Mouse (Mus musculus): Measurements from ENCODE around the gene Mptx1. TPM values are rescaled to one million over a fixed set of nuclear protein-coding genes. Genes with fewer than 3 reads are reported as not detected.
"Not testable (repeated sequence)": the region's sequence is repeated elsewhere in the genome, so short reads cannot be mapped to it uniquely, and the experiment has no call there.

Gene Mptx1
- not detected in 2 replicates for polyA plus RNA-seq (2015; fragmentation: Nextera tagmentation; extraction: Ambion mirVana)

DNA sequence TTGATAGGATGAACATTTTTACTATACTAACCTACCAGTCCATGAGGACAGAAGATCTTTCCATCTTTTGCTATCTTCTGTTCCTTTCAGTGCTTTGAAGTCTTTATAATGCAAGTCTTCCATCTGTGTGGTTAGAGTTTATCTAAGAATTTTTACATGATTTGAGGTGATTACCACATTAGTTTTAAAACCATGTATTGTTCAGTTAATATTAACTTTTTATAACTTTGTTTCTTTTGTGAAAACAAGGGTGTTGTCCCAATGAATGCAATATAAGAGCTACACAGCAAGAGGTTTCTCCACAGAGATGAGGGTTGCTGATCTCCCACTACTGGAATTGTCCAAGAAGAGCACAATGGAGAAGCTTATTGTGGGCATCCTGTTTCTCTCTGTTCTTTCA is at the start of gene Mptx1:
Gene Mptx1 (plus strand): TSS at position 301 of the 400 bp plus-strand sequence.
- Histone ChIP-seq H3K9ac (no peak within 1 kb of the TSS), H3K4me3 (replicated peaks) (no peak within 1 kb of the TSS), H3K27ac (replicated peaks) (no peak within 1 kb of the TSS), H3K4me1 (no peaks in the 10 kb centered on the region), H3K9me3 (replicated peaks) (no peaks in the 10 kb centered on the region), H3K27me3 (no peaks in the 10 kb centered on the region), H3K4me2 (replicated peaks) (no peak within 1 kb of the TSS), H3K36me3 (no peaks in the 10 kb centered on the region)
- ATAC-seq (ENCODE audit: insufficient number of reproducible peaks, low FRiP score, low TSS enrichment, low read depth): no peak

DNA sequence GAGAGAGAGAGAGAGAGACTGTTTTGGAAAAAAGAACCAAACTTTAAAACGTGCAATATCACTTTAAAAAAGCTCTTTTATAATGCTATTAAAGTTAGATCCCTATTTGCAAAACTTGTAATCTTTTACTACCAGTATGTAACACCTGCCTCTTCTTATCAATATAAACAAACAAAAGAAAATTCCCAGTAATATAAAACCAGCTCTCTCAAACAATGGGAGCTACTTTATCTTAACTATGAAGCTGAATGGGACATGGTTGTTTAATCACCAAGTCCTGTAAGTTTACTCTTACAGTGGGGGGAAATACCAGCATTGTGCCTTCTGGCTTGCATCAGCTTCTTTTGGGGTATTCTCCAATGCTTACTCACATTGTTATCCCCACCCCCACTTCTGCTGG is 27.2 kb upstream of the Mptx1 start:
- 50% methylated on average over 1 of the region's 1 CpGs for WGBS
- H3K36me3 ChIP-seq: no peaks in the 10 kb centered on the region
- no peak overlapping the region for H3K9ac ChIP-seq
- H3K4me3 ChIP-seq (replicated peaks): no peak overlapping the region
- H3K4me1 ChIP-seq: no peaks in the 10 kb centered on the region
- ATAC-seq (ENCODE audit: insufficient number of reproducible peaks, low FRiP score, low TSS enrichment, low read depth): no peak
- no peak overlapping the region for H3K4me2 ChIP-seq (replicated peaks)
- H3K27me3 ChIP-seq: no peaks in the 10 kb centered on the region
- no peaks in the 10 kb centered on the region for H3K9me3 ChIP-seq (replicated peaks)
- H3K27ac ChIP-seq (replicated peaks): no peak overlapping the region

DNA sequence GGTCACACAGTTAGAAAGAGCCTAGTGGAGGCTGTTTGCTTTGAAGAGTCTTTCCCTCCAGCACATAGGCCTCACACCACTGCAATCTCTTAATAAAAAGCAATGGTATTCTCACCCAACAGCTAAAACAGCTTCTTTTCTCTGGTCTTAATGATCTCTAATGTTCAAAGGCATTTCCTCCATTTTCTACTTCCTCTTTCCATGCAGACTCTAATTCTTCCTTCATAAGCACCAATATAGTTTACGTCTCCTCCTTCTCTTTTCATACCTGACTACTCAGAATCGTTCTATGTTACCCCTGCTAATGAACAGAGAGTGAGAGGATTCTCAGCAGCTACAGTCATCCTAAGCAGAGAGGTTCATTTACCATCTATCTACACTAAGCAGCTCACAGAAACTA is 13.0 kb upstream of the Mptx1 start:
- H3K4me3 ChIP-seq (replicated peaks): no peak overlapping the region
- no peaks in the 10 kb centered on the region for H3K36me3 ChIP-seq
- no peak overlapping the region for H3K27ac ChIP-seq (replicated peaks)
- no peak overlapping the region for H3K9ac ChIP-seq
- no peaks in the 10 kb centered on the region for H3K9me3 ChIP-seq (replicated peaks)
- ATAC-seq (ENCODE audit: insufficient number of reproducible peaks, low FRiP score, low TSS enrichment, low read depth): no peak
- no peaks in the 10 kb centered on the region for H3K4me1 ChIP-seq
- no peaks in the 10 kb centered on the region for H3K27me3 ChIP-seq
- H3K4me2 ChIP-seq (replicated peaks): no peak overlapping the region
- WGBS: 70% methylated on average over 2 of the region's 2 CpGs

DNA sequence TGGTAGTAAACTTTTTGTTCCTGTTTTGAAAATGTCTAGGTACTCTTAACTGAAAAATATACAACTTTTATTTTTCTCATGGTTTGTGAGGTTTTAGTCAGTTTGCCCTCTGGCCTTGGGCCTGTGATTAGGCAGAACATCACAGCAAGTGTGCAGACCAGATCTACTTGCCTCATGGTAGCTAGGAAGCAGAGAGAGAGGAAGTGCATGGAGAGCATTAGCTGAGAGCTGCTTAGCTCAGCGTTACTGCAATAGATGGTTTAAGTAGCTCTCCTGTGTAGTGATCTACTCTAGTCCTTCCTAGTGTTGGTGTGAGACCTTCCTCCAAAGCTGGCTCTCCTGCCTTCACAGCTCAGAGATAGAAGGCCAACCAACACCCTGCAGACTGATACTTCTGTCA is 23.3 kb downstream of the Mptx1 start:
- H3K27ac ChIP-seq (replicated peaks); H3K4me2 ChIP-seq (replicated peaks); ATAC-seq (ENCODE audit: insufficient number of reproducible peaks, low FRiP score, low TSS enrichment, low read depth); H3K27me3 ChIP-seq; H3K36me3 ChIP-seq; H3K4me1 ChIP-seq; H3K9me3 ChIP-seq (replicated peaks); H3K4me3 ChIP-seq (replicated peaks); H3K9ac ChIP-seq: not testable (repeated sequence)
- WGBS: 56% methylated on average over 1 of the region's 1 CpGs

DNA sequence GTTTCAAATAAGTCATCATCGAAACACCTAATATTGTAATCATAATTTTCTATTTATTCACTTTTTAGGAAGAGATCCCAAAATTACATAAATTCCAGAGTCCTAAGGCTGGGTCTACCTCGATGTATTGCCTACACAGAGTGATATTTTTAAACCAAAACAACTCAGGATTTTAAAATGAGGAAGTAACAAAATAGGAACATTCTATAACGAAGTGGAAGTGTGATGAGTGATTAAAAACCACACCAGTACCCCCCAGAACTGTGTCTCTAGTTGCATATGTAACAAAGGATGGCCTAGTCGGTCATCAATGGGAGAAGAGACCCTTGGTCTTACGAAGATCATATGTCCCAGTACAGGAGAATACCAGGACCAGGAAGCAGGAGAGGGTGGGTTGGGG is 24.3 kb downstream of the Mptx1 start:
- no peaks in the 10 kb centered on the region for H3K4me1 ChIP-seq
- H3K36me3 ChIP-seq: no peaks in the 10 kb centered on the region
- no peaks in the 10 kb centered on the region for H3K9me3 ChIP-seq (replicated peaks)
- no peak for ATAC-seq (ENCODE audit: insufficient number of reproducible peaks, low FRiP score, low TSS enrichment, low read depth)
- WGBS: 76% methylated on average over 5 of the region's 5 CpGs
- H3K27ac ChIP-seq (replicated peaks): no peak overlapping the region
- no peak overlapping the region for H3K4me2 ChIP-seq (replicated peaks)
- H3K4me3 ChIP-seq (replicated peaks): no peak overlapping the region
- H3K27me3 ChIP-seq: no peaks in the 10 kb centered on the region
- H3K9ac ChIP-seq: no peak overlapping the region

DNA sequence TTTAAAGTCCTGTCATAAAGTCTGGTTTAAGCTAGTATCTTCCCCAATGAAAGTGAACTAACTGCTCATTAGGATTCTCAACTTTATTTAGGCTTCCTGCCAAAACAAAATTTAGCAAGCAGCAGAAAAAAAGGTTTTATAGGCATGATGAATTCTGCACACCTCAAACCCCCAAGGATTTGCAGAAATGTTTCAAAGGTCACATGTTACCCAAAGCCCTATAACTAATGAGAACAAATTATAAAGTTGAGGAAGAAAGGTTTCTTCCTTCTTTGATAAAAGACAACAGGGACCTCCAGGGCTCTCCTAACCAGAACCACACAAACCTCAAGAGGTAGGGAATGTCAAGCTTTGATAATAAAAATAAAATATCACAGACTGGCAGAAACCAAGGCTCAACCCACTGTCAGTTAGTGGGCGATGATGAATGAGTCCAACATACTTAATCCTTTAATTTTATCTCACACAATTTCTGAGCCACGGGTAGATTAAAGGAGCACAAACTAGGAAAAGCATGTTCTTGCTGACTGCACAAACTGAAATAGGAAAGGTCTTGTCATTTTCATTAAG is 34.6 kb downstream of the Mptx1 start, which contains the start of gene Olfr417:
Gene Olfr417 (plus strand): TSS at position 241 of the 570 bp plus-strand sequence.
- H3K9ac ChIP-seq: no peak within 1 kb of the TSS
- no peak within 1 kb of the TSS for H3K27ac ChIP-seq (replicated peaks)
- H3K9me3 ChIP-seq (replicated peaks): no peaks in the 10 kb centered on the region
- H3K36me3 ChIP-seq: no peaks in the 10 kb centered on the region
- H3K27me3 ChIP-seq: no peaks in the 10 kb centered on the region
- no peaks in the 10 kb centered on the region for H3K4me1 ChIP-seq
- ATAC-seq (ENCODE audit: insufficient number of reproducible peaks, low FRiP score, low TSS enrichment, low read depth): no peak
- no peak within 1 kb of the TSS for H3K4me3 ChIP-seq (replicated peaks)
- H3K4me2 ChIP-seq (replicated peaks): no peak within 1 kb of the TSS
- 56% methylated on average over 2 of the region's 2 CpGs for WGBS

DNA sequence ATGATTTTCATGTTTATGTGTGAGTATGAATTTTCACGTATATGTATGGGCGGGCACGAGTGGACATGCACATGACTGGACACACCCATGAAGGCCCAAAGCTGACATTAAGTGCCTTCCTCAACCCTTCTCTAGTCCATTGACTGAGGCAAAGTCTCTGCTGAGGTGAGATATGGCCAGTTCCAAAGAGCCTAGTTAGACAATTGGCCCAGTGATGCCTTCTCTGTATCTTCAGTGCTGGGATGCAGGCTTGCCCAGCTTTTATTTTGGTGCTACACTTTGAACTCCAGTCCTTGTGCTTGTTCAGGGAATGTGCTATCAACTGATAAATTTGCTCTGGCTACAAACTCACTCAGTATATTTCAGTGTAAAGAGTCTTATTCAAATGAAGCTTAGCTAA is 43.5 kb downstream of the Mptx1 start:
- no peak overlapping the region for H3K27ac ChIP-seq (replicated peaks)
- no peak overlapping the region for H3K9ac ChIP-seq
- 86% methylated on average over 3 of the region's 3 CpGs for WGBS
- no peaks in the 10 kb centered on the region for H3K4me1 ChIP-seq
- no peaks in the 10 kb centered on the region for H3K9me3 ChIP-seq (replicated peaks)
- H3K4me2 ChIP-seq (replicated peaks): no peak overlapping the region
- no peak overlapping the region for H3K4me3 ChIP-seq (replicated peaks)
- H3K27me3 ChIP-seq: no peaks in the 10 kb centered on the region
- ATAC-seq (ENCODE audit: insufficient number of reproducible peaks, low FRiP score, low TSS enrichment, low read depth): no peak
- no peaks in the 10 kb centered on the region for H3K36me3 ChIP-seq

Other genes with a start within 250 kb of the Mptx1 start
- 0.11 and 0.17 TPM in 2 replicates for gene Olfr429, start 246.2 kb upstream of the Mptx1 start, polyA plus RNA-seq (2015; fragmentation: Nextera tagmentation; extraction: Ambion mirVana)
- gene Olfr427, start 233.6 kb upstream of the Mptx1 start, polyA plus RNA-seq (2015; fragmentation: Nextera tagmentation; extraction: Ambion mirVana): not detected in 2 replicates
- 0.17 and 0.24 TPM in 2 replicates for gene Olfr231, start 209.4 kb upstream of the Mptx1 start, polyA plus RNA-seq (2015; fragmentation: Nextera tagmentation; extraction: Ambion mirVana)
- gene Olfr424, start 199.0 kb upstream of the Mptx1 start, polyA plus RNA-seq (2015; fragmentation: Nextera tagmentation; extraction: Ambion mirVana): 0.13 and 0.19 TPM in 2 replicates
- gene Olfr420, start 174.9 kb upstream of the Mptx1 start, polyA plus RNA-seq (2015; fragmentation: Nextera tagmentation; extraction: Ambion mirVana): 0.11 and 0.15 TPM in 2 replicates
- gene Spta1, start 157.7 kb upstream of the Mptx1 start, polyA plus RNA-seq (2015; fragmentation: Nextera tagmentation; extraction: Ambion mirVana): 0.17 and 0.24 TPM in 2 replicates
- 0.46 and 0.53 TPM in 2 replicates for gene Olfr419, start 78.5 kb upstream of the Mptx1 start, polyA plus RNA-seq (2015; fragmentation: Nextera tagmentation; extraction: Ambion mirVana)
- 0.05 TPM in 1 of 2 replicates, not detected in the other for gene Olfr417, start 34.6 kb downstream of the Mptx1 start, polyA plus RNA-seq (2015; fragmentation: Nextera tagmentation; extraction: Ambion mirVana)
- not detected in 2 replicates for gene Olfr248, start 60.5 kb downstream of the Mptx1 start, polyA plus RNA-seq (2015; fragmentation: Nextera tagmentation; extraction: Ambion mirVana)
- 0.17 and 0.24 TPM in 2 replicates for gene Olfr414, start 93.5 kb downstream of the Mptx1 start, polyA plus RNA-seq (2015; fragmentation: Nextera tagmentation; extraction: Ambion mirVana)
- 0.09 TPM in 1 of 2 replicates, not detected in the other for gene Olfr220, start 111.6 kb downstream of the Mptx1 start, polyA plus RNA-seq (2015; fragmentation: Nextera tagmentation; extraction: Ambion mirVana)
- gene Fmn2, start 171.3 kb downstream of the Mptx1 start, polyA plus RNA-seq (2015; fragmentation: Nextera tagmentation; extraction: Ambion mirVana): 1.9 and 2.5 TPM in 2 replicates